Comparison of ENCODE assay signal across 22 mouse cellular contexts in genomic region chr5:81776234-81776633, GRCm38 (mm10).
DNase-seq lines count a peak whose midpoint lies in the region; ATAC-seq and TF ChIP-seq lines count a peak whose summit lies in the region.
"Had no signal": no experiment of that assay in that cellular context is flagged by ENCODE, and none has a peak within 500 bp of the region (broad histone marks: within the 10 kb centered on the region; RNA-seq: fewer than 3 reads in every experiment).

No protein-coding gene starts in this region.

- no peak overlapping the region for H3K9ac ChIP-seq in hindbrain, embryonic 15.5 days
- H3K9ac ChIP-seq in hindbrain, embryonic 12.5 days = no peak overlapping the region
- H3K9ac ChIP-seq in hindbrain, embryonic 16.5 days (ENCODE audit: low read depth, low read length) = no peak overlapping the region
- no peak overlapping the region for H3K9ac ChIP-seq in hindbrain, postnatal 0 days (replicated peaks; ENCODE audit: low read length)
- H3K9ac ChIP-seq in intestine, postnatal 0 days (ENCODE audit: low read depth, low read length) = no peak overlapping the region
- H3K9ac ChIP-seq: forebrain, embryonic 13.5 days; heart, embryonic 12.5 days; heart, embryonic 15.5 days had no signal

- H3K27ac ChIP-seq in hindbrain, embryonic 15.5 days (replicated peaks) = peak overlapping the region; percentile 25; the same call in 1 of the 2 replicates
- H3K27ac ChIP-seq in hindbrain, embryonic 12.5 days = no peak overlapping the region
- H3K27ac ChIP-seq in hindbrain, embryonic 16.5 days (ENCODE audit: low read depth, low read length) = 0 out of 2 replicates have a peak overlapping the region, but pooled peaks have one; percentile 9
- peak overlapping the region; percentile 46; the same call in 1 of the 2 replicates for H3K27ac ChIP-seq in hindbrain, postnatal 0 days
- H3K27ac ChIP-seq in intestine, postnatal 0 days (ENCODE audit: low read depth, low read length) = no peak overlapping the region
- H3K27ac ChIP-seq: forebrain, embryonic 10.5 days; forebrain, embryonic 13.5 days; heart, embryonic 15.5 days had no signal

- H3K4me1 ChIP-seq in hindbrain, embryonic 15.5 days (replicated peaks) = peaks cover 3% of the 10 kb centered on the region; the same call in 1 of the 2 replicates
- 0 out of 2 replicates have a peak, but pooled peaks cover 6% of the 10 kb centered on the region for H3K4me1 ChIP-seq in hindbrain, embryonic 12.5 days
- H3K4me1 ChIP-seq in hindbrain, embryonic 16.5 days (ENCODE audit: control insufficient read depth, insufficient read depth, low read depth, low read length) = no peaks in the 10 kb centered on the region
- H3K4me1 ChIP-seq in hindbrain, postnatal 0 days (ENCODE audit: insufficient read depth, low read length) = no peaks in the 10 kb centered on the region
- H3K4me1 ChIP-seq in intestine, postnatal 0 days (replicated peaks; ENCODE audit: control insufficient read depth, insufficient read depth, low read length) = 0 out of 2 replicates have a peak, but pooled peaks cover 2% of the 10 kb centered on the region
- H3K4me1 ChIP-seq: heart, embryonic 12.5 days had no signal

- no peaks in the 10 kb centered on the region for H3K27me3 ChIP-seq in hindbrain, embryonic 15.5 days
- no peaks in the 10 kb centered on the region for H3K27me3 ChIP-seq in hindbrain, embryonic 12.5 days
- no peaks in the 10 kb centered on the region for H3K27me3 ChIP-seq in hindbrain, embryonic 16.5 days (replicated peaks; ENCODE audit: control insufficient read depth, insufficient read depth, low read length)
- H3K27me3 ChIP-seq in hindbrain, postnatal 0 days (ENCODE audit: insufficient read depth, low read length) = no peaks in the 10 kb centered on the region
- no peaks in the 10 kb centered on the region for H3K27me3 ChIP-seq in intestine, postnatal 0 days (replicated peaks; ENCODE audit: control insufficient read depth, insufficient read depth, low read length)
- H3K27me3 ChIP-seq: forebrain, embryonic 13.5 days; heart, embryonic 12.5 days; heart, embryonic 15.5 days had no signal

- no peak overlapping the region for H3K4me3 ChIP-seq in hindbrain, embryonic 15.5 days
- H3K4me3 ChIP-seq in hindbrain, embryonic 12.5 days = no peak overlapping the region
- no peak overlapping the region for H3K4me3 ChIP-seq in hindbrain, embryonic 16.5 days (ENCODE audit: low read length)
- H3K4me3 ChIP-seq in hindbrain, postnatal 0 days (ENCODE audit: low read length) = no peak overlapping the region
- H3K4me3 ChIP-seq in intestine, postnatal 0 days (ENCODE audit: low read depth, low read length) = no peak overlapping the region
- H3K4me3 ChIP-seq: forebrain, embryonic 10.5 days; forebrain, embryonic 13.5 days; heart, embryonic 12.5 days; heart, embryonic 15.5 days had no signal

- 0 out of 2 replicates have a peak, but pooled peaks have one; percentile 20 for ATAC-seq in frontal cortex, adult (ENCODE audit: low TSS enrichment)
- no peak for ATAC-seq in hindbrain, embryonic 15.5 days (ENCODE audit: low FRiP score, low read depth)
- no peak for ATAC-seq in hindbrain, embryonic 12.5 days (ENCODE audit: low FRiP score)
- peak; percentile 64; the same call in 1 of the 2 replicates for ATAC-seq in hindbrain, embryonic 16.5 days
- ATAC-seq in hindbrain, postnatal 0 days = no peak
- no peak for ATAC-seq in intestine, postnatal 0 days
- ATAC-seq: CD4-positive, CD25-positive, alpha-beta regulatory T cell, adult 4 months; forebrain, embryonic 13.5 days had no signal

- no peak for TF ChIP-seq CTCF in hindbrain, postnatal 0 days (IDR thresholded peaks at IDR 0.05; ENCODE audit: low read depth)
- TF ChIP-seq CTCF in intestine, postnatal 0 days (IDR thresholded peaks at IDR 0.05; ENCODE audit: low read depth) = no peak

- H3K9me3 ChIP-seq in hindbrain, embryonic 15.5 days = no peaks in the 10 kb centered on the region
- H3K9me3 ChIP-seq in hindbrain, embryonic 12.5 days (replicated peaks) = no peaks in the 10 kb centered on the region
- H3K9me3 ChIP-seq in hindbrain, embryonic 16.5 days (ENCODE audit: control insufficient read depth, low read length) = no peaks in the 10 kb centered on the region
- H3K9me3 ChIP-seq in hindbrain, postnatal 0 days (ENCODE audit: low read length) = no peaks in the 10 kb centered on the region
- H3K9me3 ChIP-seq in intestine, postnatal 0 days (ENCODE audit: control insufficient read depth) = no peaks in the 10 kb centered on the region
- H3K9me3 ChIP-seq: forebrain, embryonic 10.5 days; forebrain, embryonic 13.5 days; heart, embryonic 12.5 days; heart, embryonic 15.5 days had no signal

- no peak for DNase-seq in frontal cortex, postnatal 10 days (ENCODE audit: low spot score in 2 of 2)
- peak; percentile 9 for DNase-seq in hindbrain, postnatal 0 days (ENCODE audit: low spot score)
- DNase-seq in layer of hippocampus, adult 9-10 months (ENCODE audit: low spot score) = no peak
- DNase-seq: adrenal gland, adult 2 months; adrenal gland, postnatal 14 days; cerebellum, adult 11 months; cerebellum, adult 2 months; gastrocnemius, postnatal 25 days; heart, adult 18-20 months; heart, postnatal 10 days; heart, postnatal 36 days; kidney, adult 11 months had no signal

- no peak overlapping the region for H3K4me2 ChIP-seq in hindbrain, embryonic 15.5 days
- no peak overlapping the region for H3K4me2 ChIP-seq in hindbrain, embryonic 12.5 days (replicated peaks)
- H3K4me2 ChIP-seq in hindbrain, embryonic 16.5 days (ENCODE audit: low read length) = no peak overlapping the region
- no peak overlapping the region for H3K4me2 ChIP-seq in hindbrain, postnatal 0 days (ENCODE audit: low read depth, low read length)
- no peak overlapping the region for H3K4me2 ChIP-seq in intestine, postnatal 0 days (replicated peaks; ENCODE audit: low read depth)
- H3K4me2 ChIP-seq: forebrain, embryonic 13.5 days; heart, embryonic 12.5 days; heart, embryonic 15.5 days had no signal

- 66% methylated on average over 5 of the region's 5 CpGs for WGBS in hindbrain, embryonic 15.5 days
- 80% methylated on average over 5 of the region's 5 CpGs for WGBS in hindbrain, embryonic 12.5 days
- WGBS in hindbrain, embryonic 16.5 days = 59% methylated on average over 5 of the region's 5 CpGs
- 55% methylated on average over 5 of the region's 5 CpGs for WGBS in hindbrain, postnatal 0 days
- WGBS in intestine, postnatal 0 days = 79% methylated on average over 5 of the region's 5 CpGs

- H3K36me3 ChIP-seq in hindbrain, embryonic 15.5 days = no peaks in the 10 kb centered on the region
- no peaks in the 10 kb centered on the region for H3K36me3 ChIP-seq in hindbrain, embryonic 12.5 days
- no peaks in the 10 kb centered on the region for H3K36me3 ChIP-seq in hindbrain, embryonic 16.5 days (ENCODE audit: control insufficient read depth, insufficient read depth, low read length)
- H3K36me3 ChIP-seq in hindbrain, postnatal 0 days (ENCODE audit: insufficient read depth, low read length) = no peaks in the 10 kb centered on the region
- H3K36me3 ChIP-seq in intestine, postnatal 0 days (ENCODE audit: control insufficient read depth, insufficient read depth) = no peaks in the 10 kb centered on the region
- H3K36me3 ChIP-seq: forebrain, embryonic 10.5 days; heart, embryonic 12.5 days; heart, embryonic 15.5 days had no signal

Comparison
In these comparisons a context has a peak if more than half of its experiments do, and no peak if none do; other contexts are left out.
1. ATAC-seq: peak in frontal cortex, adult (single experiment) and hindbrain, embryonic 16.5 days (single experiment); none in hindbrain, embryonic 15.5 days (single experiment), hindbrain, embryonic 12.5 days (single experiment), hindbrain, postnatal 0 days (single experiment) and intestine, postnatal 0 days (single experiment).
2. H3K27ac ChIP-seq: peak in hindbrain, embryonic 15.5 days (single experiment), hindbrain, embryonic 16.5 days (single experiment) and hindbrain, postnatal 0 days (single experiment); none in hindbrain, embryonic 12.5 days (single experiment) and intestine, postnatal 0 days (single experiment).